Mouse (Mus musculus) liver, adult 2 months (tissue): Measurements from ENCODE around the gene Fgf7. TPM values are rescaled to one million over a fixed set of nuclear protein-coding genes. Genes with fewer than 3 reads are reported as not detected.

ENCODE experiments used
- DNase-seq: peaks from one replicate; pipeline ENCODE4 v3.0.0-alpha.2; 2011; ENCODE audit warnings: low read depth, low spot score; ENCODE audit errors: extremely low read depth
- H3K27ac ChIP-seq: fragments of 200-500 bp; replicated peaks from 2 replicates; pipeline ENCODE4 v1.5.1; 2012; ENCODE audit warnings: low read depth, mild to moderate bottlenecking, control low read depth, inconsistent platforms, low read length; ENCODE audit not compliant: insufficient read depth
- H3K27me3 ChIP-seq: fragments of 200-500 bp; 2 replicates; pipeline ENCODE4 v1.6.1; 2012; ENCODE audit warnings: mild to moderate bottlenecking, moderate library complexity, low read length, inconsistent platforms; ENCODE audit not compliant: control insufficient read depth, insufficient read depth
- H3K36me3 ChIP-seq: fragments of 200-500 bp; 2 replicates; pipeline ENCODE4 v1.6.1; 2012; ENCODE audit warnings: low read length, inconsistent platforms; ENCODE audit not compliant: control insufficient read depth, insufficient read depth
- H3K4me1 ChIP-seq: fragments of 200-500 bp; 2 replicates; pipeline ENCODE4 v1.6.1; 2011; ENCODE audit warnings: low read length; ENCODE audit not compliant: control insufficient read depth, insufficient read depth
- H3K4me3 ChIP-seq: fragments of 200-500 bp; 2 replicates; pipeline ENCODE4 v1.5.1; 2011; ENCODE audit warnings: low read depth, mild to moderate bottlenecking, control low read depth, low read length, moderate library complexity; ENCODE audit not compliant: insufficient read depth
- H3K79me2 ChIP-seq: fragments of 200-500 bp; 2 replicates; pipeline ENCODE4 v1.6.1; 2012; ENCODE audit warnings: inconsistent platforms, mild to moderate bottlenecking, low read length, moderate library complexity; ENCODE audit not compliant: control insufficient read depth, insufficient read depth
- H3K9ac ChIP-seq: fragments of 200-500 bp; 2 replicates; pipeline ENCODE4 v1.6.1; 2012; ENCODE audit warnings: low read depth, mild to moderate bottlenecking, control low read depth, inconsistent platforms, low read length
- CTCF ChIP-seq: fragments of 200-500 bp; IDR thresholded peaks from 2 replicates; pipeline ENCODE4 v1.5.1; 2011; ENCODE audit warnings: low read depth, low read length, control low read depth
- POLR2A ChIP-seq: fragments of 200-500 bp; IDR thresholded peaks from 2 replicates; pipeline ENCODE4 v1.6.1; 2011; ENCODE audit warnings: low read length, control low read depth; ENCODE audit not compliant: insufficient read depth; ENCODE audit errors: extremely low read depth
- WGBS: fragments of 180-500 bp; shearing (Covaris S2); methylation state at CpG from one replicate; pipeline ENCODE4 v1.1.7; 2018; 5-methylcytosine and 5-hydroxymethylcytosine counted together
- polyA plus RNA-seq: library from polyadenylated mRNA; depleted of rRNA; stranded (reverse); fragments of >200 nt; gene quantifications from 2 replicates; pipeline ENCODE4 v1.2.3, GENCODE M21; 2012
- total RNA-seq: library from RNA; depleted of rRNA; stranded (reverse); fragments of >200 nt; gene quantifications from 2 replicates; pipeline ENCODE4 v1.2.3, GENCODE M21; 2014

Gene Fgf7
- total and polyA plus RNA-seq, 2 experiments: not detected

- Histone ChIP-seq H3K9ac (no peak overlapping the region), H3K27ac (no peak overlapping the region), H3K36me3 (no peaks in the 10 kb centered on the region), H3K27me3 (no peaks in the 10 kb centered on the region), H3K79me2 (no peaks in the 10 kb centered on the region), H3K4me3 (no peak overlapping the region), H3K4me1 (no peaks in the 10 kb centered on the region)
- WGBS: 88% methylated on average over 3 of the region's 3 CpGs
- no peak for DNase-seq
- no peak for TF ChIP-seq CTCF
- no peak for TF ChIP-seq POLR2A
Measured at GRCm38 (mm10) chr2:126065303-126065856, 30.9 kb downstream of the Fgf7 start.

DNA sequence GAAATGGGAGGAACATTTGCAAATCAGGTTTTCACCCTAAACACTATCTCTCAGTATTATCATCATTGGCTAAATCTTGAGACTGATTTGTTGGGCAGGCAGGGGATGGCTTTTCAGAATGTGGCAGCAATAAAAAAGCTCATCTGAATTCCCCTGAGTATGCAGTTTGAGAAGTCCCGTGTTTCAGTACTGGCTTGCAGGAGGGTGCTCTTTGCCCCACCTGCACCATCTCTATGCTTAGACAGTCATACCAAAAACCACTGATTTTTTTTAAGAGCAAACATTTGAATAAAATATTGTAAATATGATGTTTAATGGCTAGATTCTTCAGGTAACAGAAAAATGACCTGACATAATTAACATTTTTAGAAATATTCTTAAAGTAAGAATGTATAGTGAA lies 35.3 kb downstream of the Fgf7 start:
- Histone ChIP-seq H3K27me3 (no peaks in the 10 kb centered on the region), H3K27ac (no peak overlapping the region), H3K9ac (no peak overlapping the region), H3K79me2 (no peaks in the 10 kb centered on the region), H3K4me1 (no peaks in the 10 kb centered on the region), H3K36me3 (no peaks in the 10 kb centered on the region), H3K4me3 (no peak overlapping the region)
- WGBS: 76% methylated on average over 1 of the region's 1 CpGs
- TF ChIP-seq CTCF (no peak), POLR2A (no peak)
- DNase-seq: no peak

DNA sequence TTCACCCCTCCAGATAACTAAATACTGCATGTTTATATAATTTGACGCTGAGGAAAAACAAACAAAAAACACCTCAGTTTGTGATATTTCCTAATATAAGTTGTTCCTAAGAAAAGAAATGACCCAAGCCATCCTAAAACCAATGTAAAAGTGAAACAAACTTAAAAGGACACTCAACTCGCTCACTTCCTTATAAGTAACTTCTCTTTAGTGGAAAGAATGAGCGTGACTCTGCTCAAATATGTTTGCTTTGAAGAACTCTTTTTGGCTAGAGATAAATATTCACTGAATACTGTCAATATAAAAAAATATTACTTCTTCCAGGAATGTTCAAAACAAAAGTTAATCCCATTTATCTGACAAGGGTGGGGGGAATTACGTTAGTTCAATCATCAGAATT lies 39.3 kb downstream of the Fgf7 start:
- Histone ChIP-seq H3K27me3 (no peaks in the 10 kb centered on the region), H3K27ac (no peak overlapping the region), H3K36me3 (no peaks in the 10 kb centered on the region), H3K4me1 (no peaks in the 10 kb centered on the region), H3K79me2 (no peaks in the 10 kb centered on the region), H3K9ac (no peak overlapping the region), H3K4me3 (no peak overlapping the region)
- WGBS: 83% methylated on average over 4 of the region's 4 CpGs
- peak; percentile 23 for DNase-seq
- TF ChIP-seq POLR2A (no peak), CTCF (no peak)

DNA sequence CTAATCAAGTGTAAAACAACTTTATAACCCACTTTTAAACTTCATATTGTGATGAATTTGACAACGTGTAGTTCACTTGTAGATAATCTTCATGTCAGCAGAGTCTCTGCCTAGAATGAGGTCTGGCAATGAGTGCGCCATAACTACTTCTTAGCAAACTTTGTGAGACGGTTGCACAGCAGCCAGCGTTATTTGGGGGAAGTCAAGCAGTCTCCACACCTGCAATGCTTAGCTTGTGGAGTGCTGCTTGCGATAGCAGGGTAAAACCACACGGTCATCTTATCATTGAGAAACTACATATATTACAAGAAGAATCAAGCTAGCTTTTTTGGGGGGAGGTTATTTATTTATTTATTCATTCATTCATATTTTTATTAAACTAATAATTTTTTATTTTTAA lies 42.0 kb downstream of the Fgf7 start:
- 93% methylated on average over 6 of the region's 6 CpGs for WGBS
- H3K4me1 ChIP-seq: no peaks in the 10 kb centered on the region

DNA sequence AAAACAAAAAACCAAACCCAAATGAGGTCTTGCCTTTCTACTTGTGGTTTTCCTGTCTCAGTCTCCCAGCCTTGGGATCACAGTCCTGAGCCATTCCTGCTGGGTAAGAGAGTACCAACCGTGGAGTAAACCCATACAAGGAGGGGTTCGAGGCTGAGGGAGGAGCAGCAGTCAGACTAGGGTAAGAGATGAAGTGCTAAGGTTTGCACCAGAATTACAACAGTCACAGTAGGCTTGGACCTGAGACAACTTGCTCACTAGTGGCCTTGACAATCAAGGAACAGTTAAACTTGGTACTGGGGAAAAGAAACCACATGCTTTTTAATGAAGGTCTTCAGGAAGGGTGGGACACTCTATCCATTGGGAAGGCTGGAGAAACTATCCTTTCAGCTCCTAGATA lies 44.6 kb downstream of the Fgf7 start:
- H3K79me2 ChIP-seq: no peaks in the 10 kb centered on the region
- WGBS: 68% methylated on average over 2 of the region's 2 CpGs
- H3K27ac ChIP-seq: no peak overlapping the region
- no peak for TF ChIP-seq POLR2A
- no peak for TF ChIP-seq CTCF
- no peak overlapping the region for H3K9ac ChIP-seq
- H3K36me3 ChIP-seq: no peaks in the 10 kb centered on the region
- H3K4me3 ChIP-seq: no peak overlapping the region
- no peak for DNase-seq
- no peaks in the 10 kb centered on the region for H3K4me1 ChIP-seq
- H3K27me3 ChIP-seq: no peaks in the 10 kb centered on the region

More for the DNA sequence above, 42.0 kb downstream of the Fgf7 start:
- no peak overlapping the region for H3K27ac ChIP-seq
- H3K4me3 ChIP-seq: no peak overlapping the region
- TF ChIP-seq POLR2A: no peak
- no peaks in the 10 kb centered on the region for H3K36me3 ChIP-seq
- H3K9ac ChIP-seq: no peak overlapping the region
- no peaks in the 10 kb centered on the region for H3K27me3 ChIP-seq
- no peak for DNase-seq
- no peaks in the 10 kb centered on the region for H3K79me2 ChIP-seq

DNA sequence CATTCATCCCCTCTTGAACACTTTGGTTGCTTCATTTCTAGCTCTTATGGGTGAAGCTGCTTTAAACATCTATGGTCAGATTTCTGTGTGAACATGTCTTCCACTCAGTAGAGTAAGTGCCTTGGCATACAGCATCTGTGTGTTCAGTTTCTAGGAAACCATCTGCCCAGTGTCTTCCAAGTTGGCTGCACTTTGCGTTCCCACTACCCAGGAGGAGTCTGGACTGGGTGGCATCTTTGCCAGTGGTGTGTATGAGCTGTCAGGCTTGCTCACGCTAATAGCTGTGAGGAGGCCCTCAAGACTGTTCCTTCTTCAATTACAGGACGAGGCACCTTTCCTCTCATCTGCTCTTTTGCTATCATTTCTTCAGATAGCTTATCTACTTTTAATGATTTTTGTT lies 49.9 kb downstream of the Fgf7 start:
- Histone ChIP-seq H3K36me3 (no peaks in the 10 kb centered on the region), H3K27me3 (0 out of 2 replicates have a peak, but pooled peaks cover 2% of the 10 kb centered on the region), H3K27ac (no peak overlapping the region), H3K79me2 (no peaks in the 10 kb centered on the region), H3K9ac (no peak overlapping the region), H3K4me3 (no peak overlapping the region), H3K4me1 (no peaks in the 10 kb centered on the region)
- no peak for DNase-seq
- TF ChIP-seq POLR2A (no peak), CTCF (no peak)
- 76% methylated on average over 3 of the region's 3 CpGs for WGBS
